Mouse (Mus musculus) neural tube, embryonic 15.5 days (tissue): ENCODE data around the gene Anxa5. TPM values are rescaled to one million over a fixed set of nuclear protein-coding genes. Genes with fewer than 3 reads are reported as not detected.

Experiments used
- ATAC-seq: fragments of 200-750 bp; cut with Nextera tagmentation; 2 replicates; pipeline ENCODE4 v1.8.0; 2017; ENCODE audit warnings: mild to moderate bottlenecking, moderate TSS enrichment, moderate library complexity; ENCODE audit not compliant: low FRiP score
- H3K27ac ChIP-seq: fragments of 300-500 bp; sonication (generic); replicated peaks from 2 replicates; pipeline ENCODE4 v1.5.1; 2015; ENCODE audit warnings: mild to moderate bottlenecking, inconsistent platforms
- H3K27me3 ChIP-seq: fragments of 300-500 bp; sonication (generic); replicated peaks from 2 replicates; pipeline ENCODE4 v1.6.1; 2015; ENCODE audit warnings: inconsistent platforms
- H3K36me3 ChIP-seq: fragments of 300-500 bp; sonication (generic); 2 replicates; pipeline ENCODE4 v1.6.1; 2015; ENCODE audit warnings: inconsistent platforms
- H3K4me1 ChIP-seq: fragments of 300-500 bp; sonication (generic); 2 replicates; pipeline ENCODE4 v1.6.1; 2015; ENCODE audit warnings: inconsistent platforms
- H3K4me2 ChIP-seq: fragments of 300-500 bp; sonication (generic); 2 replicates; pipeline ENCODE4 v1.6.1; 2015; ENCODE audit warnings: inconsistent platforms, mild to moderate bottlenecking, moderate library complexity
- H3K4me3 ChIP-seq: fragments of 300-500 bp; sonication (generic); replicated peaks from 2 replicates; pipeline ENCODE4 v1.5.1; 2015; ENCODE audit warnings: mild to moderate bottlenecking, inconsistent platforms
- H3K9ac ChIP-seq: fragments of 300-500 bp; sonication (generic); replicated peaks from 2 replicates; pipeline ENCODE4 v1.6.1; 2015; ENCODE audit warnings: mild to moderate bottlenecking, inconsistent platforms
- H3K9me3 ChIP-seq: fragments of 300-500 bp; sonication (generic); replicated peaks from 2 replicates; pipeline ENCODE4 v1.6.1; 2016; ENCODE audit warnings: inconsistent platforms
- whole genome bisulfite sequencing: fragments of 180-500 bp; shearing (Covaris S2); methylation state at CpG from one replicate; pipeline ENCODE4 v1.1.7; 2015; ENCODE audit warnings: mixed read lengths; 5-methylcytosine and 5-hydroxymethylcytosine counted together
- polyA plus RNA-seq: library from polyadenylated mRNA; unstranded; fragments of >200 nt; fragmentation: Nextera tagmentation; extraction: Ambion mirVana; gene quantifications from 2 replicates; pipeline ENCODE4 v1.2.1, GENCODE M21; 2015

The Anxa5 gene
- polyA plus RNA-seq, result 111 and 182 TPM in 2 replicates

GRCm38 (mm10) chr3:36475532-36476087 lies at the start of gene Anxa5, which contains the start of gene 1810062G17Rik:
TSS of gene Anxa5 (minus strand) at chr3:36475894.
TSS of gene 1810062G17Rik (plus strand) at chr3:36475937.
- Histone ChIP-seq H3K4me2 (peak within 1 kb of the TSS; percentile 92), H3K27ac (peak within 1 kb of the TSS; percentile 62), H3K4me1 (peaks cover 16% of the 10 kb centered on the region), H3K4me3 (peak within 1 kb of the TSS; percentile 55), H3K9ac (peak within 1 kb of the TSS; percentile 53), H3K9me3 (no peaks in the 10 kb centered on the region), H3K36me3 (no peaks in the 10 kb centered on the region), H3K27me3 (no peaks in the 10 kb centered on the region)
- WGBS, result under 1% methylated on average over 32 of the region's 32 CpGs
- ATAC-seq, result peak; percentile 95

- Histone ChIP-seq H3K4me2 (no peak overlapping the region), H3K4me1 (peaks cover 10% of the 10 kb centered on the region; the same call in 1 of the 2 replicates)
Measured at GRCm38 (mm10) chr3:36524466-36524865, 48.8 kb upstream of the Anxa5 start.

GRCm38 (mm10) chr3:36522137-36522536 lies 46.4 kb upstream of the Anxa5 start:
- Histone ChIP-seq H3K36me3 (no peaks in the 10 kb centered on the region), H3K4me1 (peaks cover 10% of the 10 kb centered on the region; the same call in 1 of the 2 replicates), H3K4me2 (peak overlapping the region; percentile 98), H3K4me3 (no peak overlapping the region), H3K9ac (no peak overlapping the region), H3K27ac (no peak overlapping the region), H3K9me3 (no peaks in the 10 kb centered on the region), H3K27me3 (peaks cover 23% of the 10 kb centered on the region)
- WGBS, result 8% methylated on average over 4 of the region's 4 CpGs
- ATAC-seq, result no peak

More at GRCm38 (mm10) chr3:36524466-36524865, 48.8 kb upstream of the Anxa5 start:
- H3K27ac ChIP-seq, result no peak overlapping the region
- H3K9ac ChIP-seq, result no peak overlapping the region
- no peaks in the 10 kb centered on the region for H3K36me3 ChIP-seq
- no peaks in the 10 kb centered on the region for H3K9me3 ChIP-seq
- H3K27me3 ChIP-seq, result peaks cover 23% of the 10 kb centered on the region
- no peak overlapping the region for H3K4me3 ChIP-seq
- 84% methylated on average over 3 of the region's 3 CpGs for WGBS
- no peak for ATAC-seq

- H3K27me3 ChIP-seq, result peaks cover 23% of the 10 kb centered on the region
- H3K9ac ChIP-seq, result peak within 1 kb of the TSS; percentile 52
- no peak within 1 kb of the TSS for H3K27ac ChIP-seq
- H3K9me3 ChIP-seq, result no peaks in the 10 kb centered on the region
- H3K4me1 ChIP-seq, result peaks cover 10% of the 10 kb centered on the region; the same call in 1 of the 2 replicates
- peak; percentile 86 for ATAC-seq
- H3K36me3 ChIP-seq, result no peaks in the 10 kb centered on the region
- peak within 1 kb of the TSS; percentile 98 for H3K4me2 ChIP-seq
- peak within 1 kb of the TSS; percentile 50 for H3K4me3 ChIP-seq
- WGBS, result under 1% methylated on average over 51 of the region's 51 CpGs
Measured at GRCm38 (mm10) chr3:36521073-36522060, 45.7 kb upstream of the Anxa5 start, which contains the start of gene Gm11549. TSS of gene Gm11549 (minus strand) at chr3:36521813.

GRCm38 (mm10) chr3:36516196-36516595 lies 40.5 kb upstream of the Anxa5 start:
- 89% methylated on average over 9 of the region's 9 CpGs for WGBS
- H3K27ac ChIP-seq, result no peak overlapping the region
- H3K9ac ChIP-seq, result no peak overlapping the region
- no peaks in the 10 kb centered on the region for H3K9me3 ChIP-seq
- no peak for ATAC-seq
- H3K36me3 ChIP-seq, result no peaks in the 10 kb centered on the region
- no peak overlapping the region for H3K4me3 ChIP-seq
- H3K4me2 ChIP-seq, result no peak overlapping the region
- H3K27me3 ChIP-seq, result peaks cover 13% of the 10 kb centered on the region
- H3K4me1 ChIP-seq, result peaks cover 5% of the 10 kb centered on the region; the same call in 1 of the 2 replicates

- ATAC-seq, result no peak
- H3K36me3 ChIP-seq, result no peaks in the 10 kb centered on the region
- H3K27ac ChIP-seq, result no peak overlapping the region
- H3K4me1 ChIP-seq, result no peaks in the 10 kb centered on the region
- WGBS, result 88% methylated on average over 6 of the region's 6 CpGs
- no peak overlapping the region for H3K4me2 ChIP-seq
- H3K9ac ChIP-seq, result no peak overlapping the region
- H3K9me3 ChIP-seq, result no peaks in the 10 kb centered on the region
- H3K27me3 ChIP-seq, result no peaks in the 10 kb centered on the region
- no peak overlapping the region for H3K4me3 ChIP-seq
Measured at GRCm38 (mm10) chr3:36511491-36511890, 35.8 kb upstream of the Anxa5 start.

- Histone ChIP-seq H3K36me3 (no peaks in the 10 kb centered on the region), H3K4me1 (no peaks in the 10 kb centered on the region), H3K4me2 (no peak overlapping the region), H3K27ac (no peak overlapping the region), H3K9me3 (no peaks in the 10 kb centered on the region), H3K4me3 (no peak overlapping the region), H3K27me3 (no peaks in the 10 kb centered on the region), H3K9ac (no peak overlapping the region)
- ATAC-seq, result no peak
- 58% methylated on average over 10 of the region's 10 CpGs for WGBS
Measured at GRCm38 (mm10) chr3:36505809-36506735, 30.4 kb upstream of the Anxa5 start.

GRCm38 (mm10) chr3:36505306-36505705 lies 29.6 kb upstream of the Anxa5 start:
- ATAC-seq, result no peak
- H3K9ac ChIP-seq, result no peak overlapping the region
- H3K4me3 ChIP-seq, result no peak overlapping the region
- H3K4me2 ChIP-seq, result no peak overlapping the region
- no peaks in the 10 kb centered on the region for H3K9me3 ChIP-seq
- no peaks in the 10 kb centered on the region for H3K27me3 ChIP-seq
- no peaks in the 10 kb centered on the region for H3K36me3 ChIP-seq
- no peaks in the 10 kb centered on the region for H3K4me1 ChIP-seq
- H3K27ac ChIP-seq, result no peak overlapping the region
- WGBS, result 79% methylated on average over 8 of the region's 8 CpGs

- ATAC-seq, result no peak
- H3K9me3 ChIP-seq, result no peaks in the 10 kb centered on the region
- no peaks in the 10 kb centered on the region for H3K27me3 ChIP-seq
- H3K9ac ChIP-seq, result no peak overlapping the region
- WGBS, result 77% methylated on average over 7 of the region's 7 CpGs
- no peak overlapping the region for H3K4me3 ChIP-seq
- no peak overlapping the region for H3K4me2 ChIP-seq
- peaks cover 2% of the 10 kb centered on the region; the same call in 1 of the 2 replicates for H3K4me1 ChIP-seq
- H3K27ac ChIP-seq, result no peak overlapping the region
- no peaks in the 10 kb centered on the region for H3K36me3 ChIP-seq
Measured at GRCm38 (mm10) chr3:36501546-36501945, 25.9 kb upstream of the Anxa5 start.

- WGBS, result 87% methylated on average over 8 of the region's 8 CpGs
- Histone ChIP-seq H3K4me1 (peaks cover 3% of the 10 kb centered on the region; the same call in 1 of the 2 replicates), H3K4me2 (no peak overlapping the region), H3K36me3 (no peaks in the 10 kb centered on the region), H3K27me3 (no peaks in the 10 kb centered on the region), H3K4me3 (no peak overlapping the region), H3K9ac (no peak overlapping the region), H3K27ac (no peak overlapping the region), H3K9me3 (no peaks in the 10 kb centered on the region)
- no peak for ATAC-seq
Measured at GRCm38 (mm10) chr3:36500976-36501375, 25.3 kb upstream of the Anxa5 start.

GRCm38 (mm10) chr3:36499418-36499817 lies 23.7 kb upstream of the Anxa5 start:
- Histone ChIP-seq H3K9ac (no peak overlapping the region), H3K9me3 (no peaks in the 10 kb centered on the region), H3K27me3 (no peaks in the 10 kb centered on the region), H3K4me1 (peaks cover 8% of the 10 kb centered on the region), H3K36me3 (no peaks in the 10 kb centered on the region), H3K27ac (no peak overlapping the region), H3K4me2 (no peak overlapping the region), H3K4me3 (no peak overlapping the region)
- 95% methylated on average over 7 of the region's 7 CpGs for WGBS
- ATAC-seq, result no peak
